Mouse (Mus musculus): Measurements from ENCODE around the gene Fpr-rs3. TPM values are rescaled to one million over a fixed set of nuclear protein-coding genes. Genes with fewer than 3 reads are reported as not detected.

Gene Fpr-rs3
- polyA plus RNA-seq (2011; ENCODE audit: insufficient read depth, insufficient read length, low read depth, missing spikeins): not detected in 2 replicates

GRCm38 (mm10) chr17:20624777-20625176, at the start of gene Fpr-rs3:
Fpr-rs3 (minus strand) TSS chr17:20624877.
- Histone ChIP-seq H3K36me3 (ENCODE audit: control insufficient read depth, insufficient read depth, low read length, poor library complexity, severe bottlenecking) (no peaks in the 10 kb centered on the region), H3K27me3 (ENCODE audit: control insufficient read depth, insufficient read depth, low read length, poor library complexity, severe bottlenecking) (no peaks in the 10 kb centered on the region), H3K9ac (ENCODE audit: low read depth, poor library complexity, severe bottlenecking) (no peak within 1 kb of the TSS), H3K9me3 (replicated peaks; ENCODE audit: control insufficient read depth, insufficient read depth, low read length, poor library complexity, severe bottlenecking) (no peaks in the 10 kb centered on the region), H3K27ac (ENCODE audit: insufficient read depth, low read length) (no peak within 1 kb of the TSS), H3K4me3 (ENCODE audit: low read depth, low read length) (no peak within 1 kb of the TSS), H3K4me1 (ENCODE audit: control insufficient read depth, insufficient read depth, low read length) (no peaks in the 10 kb centered on the region)
- no peak for TF ChIP-seq EP300 (IDR thresholded peaks at IDR 0.05; ENCODE audit: insufficient read depth, low read depth, low read length)
- no peak for TF ChIP-seq CTCF (IDR thresholded peaks at IDR 0.05; ENCODE audit: low read depth, low read length)
- TF ChIP-seq POLR2A (IDR thresholded peaks at IDR 0.05; ENCODE audit: insufficient read depth, low read length): no peak

- Histone ChIP-seq H3K4me1 (ENCODE audit: control insufficient read depth, insufficient read depth, low read length) (no peaks in the 10 kb centered on the region), H3K27me3 (ENCODE audit: control insufficient read depth, insufficient read depth, low read length, poor library complexity, severe bottlenecking) (no peaks in the 10 kb centered on the region), H3K27ac (ENCODE audit: insufficient read depth, low read length) (no peak within 1 kb of the TSS), H3K9ac (ENCODE audit: low read depth, poor library complexity, severe bottlenecking) (no peak within 1 kb of the TSS), H3K4me3 (ENCODE audit: low read depth, low read length) (no peak within 1 kb of the TSS), H3K9me3 (replicated peaks; ENCODE audit: control insufficient read depth, insufficient read depth, low read length, poor library complexity, severe bottlenecking) (no peaks in the 10 kb centered on the region), H3K36me3 (ENCODE audit: control insufficient read depth, insufficient read depth, low read length, poor library complexity, severe bottlenecking) (no peaks in the 10 kb centered on the region)
- TF ChIP-seq CTCF (IDR thresholded peaks at IDR 0.05; ENCODE audit: low read depth, low read length): no peak
Observed at GRCm38 (mm10) chr17:20596323-20596722, 28.4 kb downstream of the Fpr-rs3 start, which contains the start of gene Vmn2r110. Vmn2r110 (minus strand) TSS chr17:20596423.

Other genes starting within 250 kb of the Fpr-rs3 start
- gene Vmn1r224, start 210.7 kb downstream of the Fpr-rs3 start, polyA plus RNA-seq (2011; ENCODE audit: insufficient read depth, insufficient read length, low read depth, missing spikeins): not detected in 2 replicates
- 0.07 TPM in 1 of 2 replicates, not detected in the other for gene Vmn2r108, start 143.5 kb downstream of the Fpr-rs3 start, polyA plus RNA-seq (2011; ENCODE audit: insufficient read depth, insufficient read length, low read depth, missing spikeins)
- gene Vmn1r225, start 126.7 kb downstream of the Fpr-rs3 start, polyA plus RNA-seq (2011; ENCODE audit: insufficient read depth, insufficient read length, low read depth, missing spikeins): not detected in 2 replicates
- gene Vmn2r109, start 60.1 kb downstream of the Fpr-rs3 start, polyA plus RNA-seq (2011; ENCODE audit: insufficient read depth, insufficient read length, low read depth, missing spikeins): not detected in 2 replicates
- not detected in 2 replicates for gene Vmn2r110, start 28.5 kb downstream of the Fpr-rs3 start, polyA plus RNA-seq (2011; ENCODE audit: insufficient read depth, insufficient read length, low read depth, missing spikeins)
- not detected in 2 replicates for gene Vmn1r226, start 58.0 kb upstream of the Fpr-rs3 start, polyA plus RNA-seq (2011; ENCODE audit: insufficient read depth, insufficient read length, low read depth, missing spikeins)
- 0.09 TPM in 1 of 2 replicates, not detected in the other for gene Vmn1r227, start 105.0 kb upstream of the Fpr-rs3 start, polyA plus RNA-seq (2011; ENCODE audit: insufficient read depth, insufficient read length, low read depth, missing spikeins)
- not detected in 2 replicates for gene Vmn1r228, start 161.3 kb upstream of the Fpr-rs3 start, polyA plus RNA-seq (2011; ENCODE audit: insufficient read depth, insufficient read length, low read depth, missing spikeins)
- gene Vmn1r229, start 186.7 kb upstream of the Fpr-rs3 start, polyA plus RNA-seq (2011; ENCODE audit: insufficient read depth, insufficient read length, low read depth, missing spikeins): 0.08 TPM in 1 of 2 replicates, not detected in the other
- gene Vmn1r230, start 215.6 kb upstream of the Fpr-rs3 start, polyA plus RNA-seq (2011; ENCODE audit: insufficient read depth, insufficient read length, low read depth, missing spikeins): not detected in 2 replicates

Measured in ES-Bruce4 (cell line).